8 mouse cellular contexts compared by ENCODE assay signal in the genomic region with DNA sequence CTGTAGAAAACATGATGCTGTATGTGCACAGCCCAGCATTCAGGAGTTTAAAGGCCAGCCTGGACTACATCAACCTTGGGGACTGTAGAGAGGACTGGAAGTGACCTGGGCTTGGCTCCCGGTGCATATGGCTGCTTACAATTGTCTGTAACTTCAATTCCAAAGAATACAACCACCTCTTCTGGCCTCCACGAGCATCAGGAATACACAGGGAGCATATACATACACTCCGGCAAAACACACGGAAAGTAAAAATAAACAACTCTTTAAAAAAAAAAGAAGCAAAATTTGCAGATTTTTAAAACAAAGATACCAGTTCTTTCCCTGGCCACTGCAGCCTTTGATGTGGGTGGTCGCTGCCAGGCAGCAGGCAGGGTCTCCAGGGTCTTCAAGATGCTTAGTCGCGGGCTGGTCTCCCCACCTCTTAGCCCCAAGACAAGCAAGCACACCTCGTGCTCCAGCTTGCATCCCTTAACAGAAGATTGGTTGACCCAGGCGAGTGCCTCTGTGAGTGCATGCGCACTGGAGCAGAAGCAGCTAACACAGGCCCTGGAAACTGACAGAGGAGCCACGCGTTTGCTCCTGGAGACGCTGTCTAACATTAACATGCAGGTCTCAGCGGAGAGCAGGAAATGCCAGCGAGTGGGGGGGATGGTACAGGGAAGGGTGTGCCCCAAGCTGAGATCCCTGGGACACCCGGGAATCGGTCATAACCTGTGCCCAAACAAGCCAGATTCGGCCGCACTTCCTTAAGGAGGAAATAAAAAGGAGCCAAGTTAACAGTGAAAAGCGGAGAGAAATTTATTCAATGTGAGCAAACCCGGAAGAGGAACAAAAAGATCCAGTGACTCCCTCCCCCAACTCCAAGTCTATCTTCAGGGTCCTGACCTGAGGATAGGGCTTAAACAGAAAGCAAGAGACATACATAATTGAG. TPM values are rescaled to one million over a fixed set of nuclear protein-coding genes. Genes with fewer than 3 reads are reported as not detected.
A peak's percentile ranks its signal among the peaks of the same experiment; 100 is the strongest.
DNase-seq lines count a peak whose midpoint lies in the region; ATAC-seq and TF ChIP-seq lines count a peak whose summit lies in the region.

No protein-coding gene starts in this region.

- no peak for TF ChIP-seq CTCF in bone marrow macrophage, adult 2 months (IDR thresholded peaks at IDR 0.05; ENCODE audit: low read depth, low read length)
- no peak for TF ChIP-seq CTCF in embryonic fibroblast, embryonic 13.5 days (IDR thresholded peaks at IDR 0.05; ENCODE audit: borderline replicate concordance, insufficient read depth, low read length)
- no peak for TF ChIP-seq CTCF in midbrain, postnatal 0 days (IDR thresholded peaks at IDR 0.05)

- 13% methylated on average over 21 of the region's 21 CpGs for WGBS in heart, embryonic 12.5 days
- WGBS in kidney, embryonic 15.5 days: 16% methylated on average over 21 of the region's 21 CpGs
- 11% methylated on average over 21 of the region's 21 CpGs for WGBS in midbrain, postnatal 0 days

- peak overlapping the region; percentile 29 for H3K4me3 ChIP-seq in bone marrow macrophage, adult 2 months (ENCODE audit: insufficient read depth, low read length)
- H3K4me3 ChIP-seq in embryonic fibroblast, embryonic 13.5 days (ENCODE audit: insufficient read depth, low read length): no peak overlapping the region; the same call in 1 of the 2 replicates
- peak overlapping the region; percentile 37 for H3K4me3 ChIP-seq in heart, embryonic 12.5 days
- H3K4me3 ChIP-seq in kidney, embryonic 15.5 days (replicated peaks): peak overlapping the region; percentile 32
- H3K4me3 ChIP-seq in midbrain, postnatal 0 days (ENCODE audit: low read depth, low read length): peak overlapping the region; percentile 8; the same call in 1 of the 2 replicates

- ATAC-seq in heart, embryonic 12.5 days (ENCODE audit: insufficient number of reproducible peaks, low FRiP score): peak; percentile 76
- ATAC-seq in kidney, embryonic 15.5 days (replicated peaks; ENCODE audit: low FRiP score): peak; percentile 91
- peak; percentile 52 for ATAC-seq in midbrain, postnatal 0 days (ENCODE audit: low FRiP score)

- peak; percentile 71 for DNase-seq in A20 (ENCODE audit: low read depth, low spot score)
- peak; percentile 72 for DNase-seq in liver
- peak; percentile 79 for DNase-seq in midbrain, postnatal 0 days (ENCODE audit: low spot score)
- peak; percentile 70 to 73 for DNase-seq in spleen, postnatal 36 days (ENCODE audit: low spot score in 2 of 2)

- peaks cover 28% of the 10 kb centered on the region for H3K4me1 ChIP-seq in bone marrow macrophage, adult 2 months (ENCODE audit: control insufficient read depth, insufficient read depth, low read length)
- H3K4me1 ChIP-seq in embryonic fibroblast, embryonic 13.5 days (ENCODE audit: control insufficient read depth, insufficient read depth, low read length): peaks cover 11% of the 10 kb centered on the region
- H3K4me1 ChIP-seq in heart, embryonic 12.5 days (replicated peaks): peaks cover 39% of the 10 kb centered on the region
- peaks cover 23% of the 10 kb centered on the region for H3K4me1 ChIP-seq in kidney, embryonic 15.5 days
- H3K4me1 ChIP-seq in midbrain, postnatal 0 days (ENCODE audit: insufficient read depth, low read length): peaks cover 7% of the 10 kb centered on the region; the same call in 1 of the 2 replicates

- no peaks in the 10 kb centered on the region for H3K36me3 ChIP-seq in heart, embryonic 12.5 days
- no peaks in the 10 kb centered on the region for H3K36me3 ChIP-seq in kidney, embryonic 15.5 days
- H3K36me3 ChIP-seq in midbrain, postnatal 0 days (ENCODE audit: insufficient read depth, low read length): no peaks in the 10 kb centered on the region

- TF ChIP-seq POLR2A in bone marrow macrophage, adult 2 months (IDR thresholded peaks at IDR 0.05; ENCODE audit: borderline replicate concordance, low read depth, low read length): no peak
- peak; percentile 74 for TF ChIP-seq POLR2A in embryonic fibroblast, embryonic 13.5 days (IDR thresholded peaks at IDR 0.05; ENCODE audit: low read depth, low read length)

- peak overlapping the region; percentile 64 for H3K4me2 ChIP-seq in heart, embryonic 12.5 days
- H3K4me2 ChIP-seq in kidney, embryonic 15.5 days: peak overlapping the region; percentile 56
- H3K4me2 ChIP-seq in midbrain, postnatal 0 days (ENCODE audit: low read depth, low read length, poor library complexity, severe bottlenecking): peak overlapping the region; percentile 42

- H3K27ac ChIP-seq in bone marrow macrophage, adult 2 months (ENCODE audit: insufficient read depth, low read depth, low read length): peak overlapping the region; percentile 80
- H3K27ac ChIP-seq in embryonic fibroblast, embryonic 13.5 days (ENCODE audit: insufficient read depth, low read length): peak overlapping the region; percentile 55
- peak overlapping the region; percentile 83 for H3K27ac ChIP-seq in heart, embryonic 12.5 days (ENCODE audit: poor library complexity, severe bottlenecking)
- H3K27ac ChIP-seq in kidney, embryonic 15.5 days: peak overlapping the region; percentile 80
- H3K27ac ChIP-seq in midbrain, postnatal 0 days (ENCODE audit: low read depth, low read length): peak overlapping the region; percentile 78

- peak overlapping the region; percentile 51 for H3K9ac ChIP-seq in heart, embryonic 12.5 days
- H3K9ac ChIP-seq in kidney, embryonic 15.5 days: peak overlapping the region; percentile 25; the same call in 1 of the 2 replicates
- H3K9ac ChIP-seq in midbrain, postnatal 0 days (replicated peaks; ENCODE audit: low read length, poor library complexity, severe bottlenecking): peak overlapping the region; percentile 9

- no peaks in the 10 kb centered on the region for H3K9me3 ChIP-seq in heart, embryonic 12.5 days (replicated peaks)
- H3K9me3 ChIP-seq in kidney, embryonic 15.5 days (replicated peaks): no peaks in the 10 kb centered on the region
- no peaks in the 10 kb centered on the region for H3K9me3 ChIP-seq in midbrain, postnatal 0 days (ENCODE audit: low read length)

- H3K27me3 ChIP-seq in heart, embryonic 12.5 days (replicated peaks): no peaks in the 10 kb centered on the region
- no peaks in the 10 kb centered on the region for H3K27me3 ChIP-seq in kidney, embryonic 15.5 days
- no peaks in the 10 kb centered on the region for H3K27me3 ChIP-seq in midbrain, postnatal 0 days (ENCODE audit: insufficient read depth, low read length)

RNA-seq across cellular contexts. Expression of a gene that starts 52.0 kb away (rescaled TPM):
- not detected in 2 replicates for polyA plus RNA-seq in bone marrow macrophage, adult 2 months (2012; ENCODE audit: insufficient read depth, insufficient read length, missing spikeins)
- polyA plus RNA-seq in embryonic fibroblast, embryonic 13.5 days (2011; ENCODE audit: insufficient read length, low read depth, missing spikeins): 0.52 TPM in 1 of 2 replicates, not detected in the other
- polyA plus RNA-seq in heart, embryonic 12.5 days (2016; fragmentation: Nextera tagmentation; extraction: Ambion mirVana): 0.33 and 0.36 TPM in 2 replicates
- polyA plus RNA-seq in kidney, embryonic 15.5 days (2015; fragmentation: Nextera tagmentation; extraction: Ambion mirVana): not detected in 2 replicates
- total RNA-seq in midbrain, postnatal 0 days (2014; rRNA removed): not detected in 2 replicates
- polyA plus RNA-seq in midbrain, postnatal 0 days (2015; fragmentation: Nextera tagmentation; extraction: Ambion mirVana): 0.09 and 0.27 TPM in 2 replicates
